Mouse (Mus musculus) thymus, adult 2 months (tissue): ENCODE data around the gene Dmrta2. TPM values are rescaled to one million over a fixed set of nuclear protein-coding genes. Genes with fewer than 3 reads are reported as not detected.

Source experiments
- DNase-seq: peaks from one replicate; pipeline ENCODE4 v3.0.0; 2021
- H3K27ac ChIP-seq: fragments of 200-500 bp; 2 replicates; pipeline ENCODE4 v1.5.1; 2012; ENCODE audit warnings: low read length, control low read depth; ENCODE audit not compliant: control insufficient read depth, insufficient read depth
- H3K27me3 ChIP-seq: fragments of 200-500 bp; 2 replicates; pipeline ENCODE4 v1.6.1; 2012; ENCODE audit warnings: mild to moderate bottlenecking, low read length, moderate library complexity, mixed read lengths; ENCODE audit not compliant: control insufficient read depth, insufficient read depth
- H3K36me3 ChIP-seq: fragments of 200-500 bp; 2 replicates; pipeline ENCODE4 v1.6.1; 2012; ENCODE audit warnings: mild to moderate bottlenecking, low read length, moderate library complexity; ENCODE audit not compliant: control insufficient read depth, insufficient read depth
- H3K4me1 ChIP-seq: fragments of 200-500 bp; replicated peaks from 2 replicates; pipeline ENCODE4 v1.6.1; 2012; ENCODE audit warnings: low read length; ENCODE audit not compliant: control insufficient read depth, insufficient read depth
- H3K4me3 ChIP-seq: fragments of 200-500 bp; 2 replicates; pipeline ENCODE4 v1.5.1; 2012; ENCODE audit warnings: mild to moderate bottlenecking, low read length, control low read depth, moderate library complexity; ENCODE audit not compliant: control insufficient read depth, insufficient read depth
- CTCF ChIP-seq: fragments of 200-500 bp; IDR thresholded peaks from 2 replicates; pipeline ENCODE4 v1.5.1; 2012; ENCODE audit warnings: mild to moderate bottlenecking, control low read depth, low read length, moderate library complexity, borderline replicate concordance; ENCODE audit not compliant: control insufficient read depth, poor library complexity, insufficient read depth; ENCODE audit errors: extremely low read depth
- POLR2A ChIP-seq: fragments of 200-500 bp; IDR thresholded peaks from 2 replicates; pipeline ENCODE4 v1.6.1; 2012; ENCODE audit warnings: mild to moderate bottlenecking, low read length, control low read depth, moderate library complexity; ENCODE audit not compliant: control insufficient read depth, poor library complexity, insufficient read depth; ENCODE audit errors: extremely low read depth
- WGBS: fragments of 180-500 bp; shearing (Covaris S2); methylation state at CpG from one replicate; pipeline ENCODE4 v1.1.7; 2018; 5-methylcytosine and 5-hydroxymethylcytosine counted together
- polyA plus RNA-seq: library from polyadenylated mRNA; depleted of rRNA; stranded (reverse); fragments of >200 nt; gene quantifications from 2 replicates; pipeline ENCODE4 v1.2.3, GENCODE M21; 2012

The Dmrta2 gene
- polyA plus RNA-seq, 1 experiment: 0.67 TPM

DNA sequence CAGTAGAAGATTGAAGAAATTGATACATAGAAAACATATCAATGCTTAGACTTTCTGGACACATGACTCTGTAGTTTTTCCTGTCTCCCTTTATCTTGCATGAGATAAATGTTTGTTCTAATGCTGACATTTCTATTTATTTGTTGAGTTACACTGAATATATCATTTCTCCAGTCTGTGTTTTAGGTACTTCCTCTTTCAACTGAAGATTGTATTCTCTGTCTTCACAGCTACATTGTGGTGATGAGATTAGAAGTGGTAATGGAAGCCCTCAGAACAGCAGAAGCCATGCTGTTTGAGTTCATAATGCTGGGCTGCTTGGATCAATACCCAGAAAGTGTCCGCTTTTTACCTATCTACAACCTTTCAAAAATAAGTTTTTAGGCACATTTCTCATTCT lies 32.3 kb upstream of the Dmrta2 start:
- Histone ChIP-seq H3K4me3 (no peak overlapping the region), H3K27me3 (no peaks in the 10 kb centered on the region), H3K36me3 (no peaks in the 10 kb centered on the region), H3K27ac (no peak overlapping the region), H3K4me1 (no peaks in the 10 kb centered on the region)
- no peak for DNase-seq
- TF ChIP-seq CTCF: no peak
- no peak for TF ChIP-seq POLR2A
- 95% methylated on average over 1 of the region's 1 CpGs for WGBS

DNA sequence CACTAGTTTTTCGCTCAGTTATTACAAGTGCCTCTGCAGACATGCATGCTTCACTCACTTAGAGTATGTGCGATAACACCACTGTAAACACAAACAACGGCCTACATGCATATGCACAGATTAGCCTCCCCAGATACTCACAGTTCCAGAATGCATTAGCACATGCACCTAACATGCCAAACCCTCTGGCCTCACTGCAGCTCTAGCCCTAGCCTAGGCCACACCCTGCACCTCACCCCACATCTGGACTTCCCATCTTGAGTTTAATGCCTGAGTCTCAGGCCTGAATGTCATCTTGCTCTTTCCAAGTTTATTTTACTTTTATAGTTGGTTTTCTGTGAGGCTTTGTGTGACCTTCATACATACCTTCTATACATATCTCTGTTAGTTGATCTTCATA lies 28.5 kb upstream of the Dmrta2 start:
- 98% methylated on average over 3 of the region's 3 CpGs for WGBS
- Histone ChIP-seq H3K36me3 (no peaks in the 10 kb centered on the region), H3K27me3 (no peaks in the 10 kb centered on the region), H3K27ac (no peak overlapping the region), H3K4me1 (no peaks in the 10 kb centered on the region), H3K4me3 (no peak overlapping the region)
- DNase-seq: no peak
- TF ChIP-seq CTCF: no peak
- TF ChIP-seq POLR2A: no peak

DNA sequence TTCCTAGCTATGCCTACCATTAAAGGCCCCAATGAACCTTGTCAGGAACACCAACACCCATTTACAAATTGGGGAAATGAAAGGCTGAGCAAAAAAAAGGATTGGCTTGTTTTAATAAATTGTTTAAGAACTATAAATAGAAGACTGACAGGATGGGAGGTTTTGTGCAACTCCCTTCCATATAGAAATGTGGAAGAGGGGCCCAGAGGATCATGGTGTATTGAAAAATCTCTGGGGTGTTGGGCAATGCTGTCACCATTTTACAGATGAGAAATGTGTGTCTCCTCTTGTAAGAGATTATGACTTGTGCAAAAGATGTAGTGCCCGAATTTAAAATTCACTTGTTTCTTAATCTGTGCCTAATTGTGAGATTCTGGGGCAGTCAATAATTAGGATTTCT lies 24.3 kb upstream of the Dmrta2 start:
- no peaks in the 10 kb centered on the region for H3K27me3 ChIP-seq
- H3K4me1 ChIP-seq: no peaks in the 10 kb centered on the region
- H3K36me3 ChIP-seq: no peaks in the 10 kb centered on the region
- WGBS: 100% methylated on average over 1 of the region's 1 CpGs
- no peak for TF ChIP-seq CTCF
- no peak for TF ChIP-seq POLR2A
- no peak for DNase-seq
- no peak overlapping the region for H3K27ac ChIP-seq
- no peak overlapping the region for H3K4me3 ChIP-seq

DNA sequence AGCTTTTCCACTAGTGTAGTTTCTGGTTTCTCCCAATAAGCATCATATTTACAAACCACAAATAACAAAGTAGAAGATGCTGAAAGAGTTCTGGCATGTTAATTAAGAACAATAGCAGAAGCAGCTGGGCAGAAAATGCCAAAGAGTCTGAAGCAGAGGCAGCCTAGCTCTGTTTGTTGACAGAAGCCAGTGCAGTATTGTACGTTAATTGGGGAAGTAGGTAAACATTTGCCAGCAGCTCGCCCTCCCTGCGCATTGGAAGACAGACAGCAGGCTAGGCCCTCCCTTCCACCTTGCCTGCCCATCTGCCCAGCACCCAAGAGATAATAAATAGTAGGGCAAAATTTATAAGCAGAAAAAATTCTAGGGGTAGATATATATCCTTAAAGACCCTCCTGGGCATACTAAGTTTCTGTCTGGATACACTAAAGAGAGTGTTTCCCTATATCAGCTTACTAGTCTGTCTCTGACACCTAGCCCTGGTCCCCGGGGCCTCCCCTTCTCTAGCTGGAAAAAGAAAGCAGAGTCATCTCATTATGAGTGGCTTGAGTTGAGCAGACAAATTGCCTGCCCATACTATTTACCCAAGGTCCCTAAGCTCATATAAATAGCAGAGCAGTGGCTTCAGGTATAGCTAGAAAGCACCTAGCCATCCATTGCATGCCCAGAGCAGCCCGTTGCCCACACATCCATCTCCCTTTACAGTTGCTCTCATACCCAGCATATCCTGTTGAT lies 17.5 kb upstream of the Dmrta2 start:
- Histone ChIP-seq H3K27ac (no peak overlapping the region), H3K4me1 (no peaks in the 10 kb centered on the region), H3K4me3 (no peak overlapping the region), H3K27me3 (no peaks in the 10 kb centered on the region), H3K36me3 (peaks cover 4% of the 10 kb centered on the region; the same call in 1 of the 2 replicates)
- DNase-seq: no peak
- WGBS: 95% methylated on average over 5 of the region's 5 CpGs
- TF ChIP-seq POLR2A (no peak), CTCF (no peak)

DNA sequence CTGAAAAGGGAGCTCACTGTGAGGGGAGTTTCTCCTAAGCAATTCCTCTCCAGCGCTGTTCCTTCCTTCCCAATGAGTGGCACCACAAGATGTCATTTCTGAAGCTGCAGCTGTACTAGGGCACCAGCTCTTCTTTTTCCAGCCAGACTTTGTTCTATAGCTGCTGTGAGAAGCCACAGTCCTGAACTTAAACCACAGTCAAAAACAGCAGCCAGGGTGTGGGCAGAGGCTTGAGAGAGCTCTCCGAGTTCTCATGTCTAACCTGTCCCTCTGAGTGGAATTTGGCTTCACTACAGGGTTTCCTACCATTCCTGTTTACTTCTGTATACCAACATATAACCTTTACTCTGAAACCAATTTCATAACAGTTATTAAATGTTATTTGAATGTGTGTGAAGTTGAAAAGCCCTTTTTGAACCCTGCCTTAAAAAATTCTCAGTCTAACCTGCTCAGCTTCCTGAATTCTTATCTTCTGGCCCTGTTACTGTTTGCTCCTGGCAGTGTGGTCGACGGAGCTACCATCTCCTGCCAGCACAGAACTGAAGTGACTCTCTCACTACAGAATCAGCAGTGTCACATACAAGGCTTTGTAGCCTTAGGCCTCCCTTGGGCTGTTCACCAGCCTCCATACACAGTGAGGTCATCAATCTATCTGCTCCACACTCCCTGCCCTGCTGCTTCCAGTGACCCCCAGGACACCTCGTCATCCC lies 14.1 kb upstream of the Dmrta2 start:
- Histone ChIP-seq H3K36me3 (peaks cover 4% of the 10 kb centered on the region; the same call in 1 of the 2 replicates), H3K4me1 (no peaks in the 10 kb centered on the region), H3K27ac (no peak overlapping the region), H3K4me3 (no peak overlapping the region), H3K27me3 (no peaks in the 10 kb centered on the region)
- WGBS: 91% methylated on average over 5 of the region's 5 CpGs
- TF ChIP-seq POLR2A: no peak
- no peak for TF ChIP-seq CTCF
- DNase-seq: no peak

DNA sequence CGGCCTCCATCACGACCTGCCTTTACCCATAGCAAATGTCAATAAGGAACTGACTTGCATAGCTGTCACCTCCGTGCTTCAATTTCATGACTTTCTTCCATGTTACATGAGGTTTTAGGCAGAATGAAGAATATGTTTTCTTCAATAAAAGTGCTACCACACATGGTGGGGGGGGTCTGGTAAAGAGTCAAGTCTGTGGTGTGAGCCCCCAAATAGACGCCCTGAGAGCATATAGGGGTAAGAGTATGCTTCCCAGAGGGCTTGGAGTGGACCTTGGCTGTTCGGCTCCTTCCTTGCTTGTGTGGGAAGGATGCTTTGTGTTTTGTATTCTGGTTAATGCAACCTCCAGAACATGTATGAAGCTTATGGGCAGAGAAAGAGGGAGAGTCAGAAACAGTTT lies 8.3 kb upstream of the Dmrta2 start:
- no peak for TF ChIP-seq CTCF
- no peak for TF ChIP-seq POLR2A
- 92% methylated on average over 5 of the region's 5 CpGs for WGBS

DNA sequence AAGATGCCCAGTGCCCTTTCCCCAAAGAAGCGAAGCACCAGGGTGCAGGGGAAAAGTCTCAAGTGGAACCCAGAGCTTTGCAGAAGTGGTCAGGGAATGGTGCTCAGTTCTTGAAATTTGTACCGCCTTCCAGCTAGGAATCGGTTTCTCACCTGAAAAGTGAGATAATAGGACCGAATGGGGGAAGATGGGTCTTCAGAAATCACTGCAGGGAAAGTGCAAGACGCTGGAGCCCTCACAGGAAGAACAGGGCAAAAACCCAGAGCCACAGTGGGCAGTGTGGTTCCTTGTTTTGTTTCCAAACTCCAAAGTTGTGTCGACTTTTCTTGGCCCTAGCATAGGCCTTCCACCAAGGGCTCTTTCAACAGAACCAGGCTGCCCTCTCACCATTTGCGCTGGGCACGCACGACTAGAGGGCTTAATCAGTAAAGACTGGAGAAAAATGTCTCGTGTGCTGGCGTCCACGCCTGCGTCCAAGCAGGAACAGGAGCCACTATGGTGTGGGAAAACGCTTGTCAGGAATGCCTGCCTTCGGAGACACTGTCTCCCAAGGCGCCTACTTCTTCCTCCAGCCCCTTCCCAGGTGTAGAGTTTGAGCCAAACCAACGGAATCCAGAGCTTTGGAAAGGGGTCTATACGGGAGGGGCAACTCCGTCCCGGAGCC lies 3.7 kb upstream of the Dmrta2 start:
- Histone ChIP-seq H3K4me3 (no peak overlapping the region), H3K36me3 (no peaks in the 10 kb centered on the region), H3K27me3 (peaks cover 20% of the 10 kb centered on the region), H3K4me1 (no peaks in the 10 kb centered on the region), H3K27ac (no peak overlapping the region)
- no peak for TF ChIP-seq CTCF
- TF ChIP-seq POLR2A: no peak
- no peak for DNase-seq
- 14% methylated on average over 20 of the region's 20 CpGs for WGBS

More for the DNA sequence above, 8.3 kb upstream of the Dmrta2 start:
- no peaks in the 10 kb centered on the region for H3K36me3 ChIP-seq
- H3K27ac ChIP-seq: no peak overlapping the region
- no peak for DNase-seq
- no peak overlapping the region for H3K4me3 ChIP-seq
- H3K4me1 ChIP-seq: no peaks in the 10 kb centered on the region
- H3K27me3 ChIP-seq: peaks cover 6% of the 10 kb centered on the region; the same call in 1 of the 2 replicates
